Mouse (Mus musculus): ENCODE data around the gene 1110008P14Rik. TPM values are rescaled to one million over a fixed set of nuclear protein-coding genes. Genes with fewer than 3 reads are reported as not detected.
A peak's percentile ranks its signal among the peaks of the same experiment; 100 is the strongest.

The 1110008P14Rik gene
- polyA plus RNA-seq, 1 experiment from 2014 or later = 116 TPM

GRCm38 (mm10) chr2:32357710-32358109 lies 24.0 kb downstream of the 1110008P14Rik start:
- Histone ChIP-seq H3K27me3 (replicated peaks) (0 out of 2 replicates have a peak, but pooled peaks cover 3% of the 10 kb centered on the region), H3K36me3 (replicated peaks) (no peaks in the 10 kb centered on the region), H3K4me1 (peaks cover 23% of the 10 kb centered on the region), H3K4me2 (no peak overlapping the region), H3K27ac (no peak overlapping the region), H3K9me3 (no peaks in the 10 kb centered on the region), H3K4me3 (no peak overlapping the region), H3K9ac (no peak overlapping the region)
- WGBS = 77% methylated on average over 3 of the region's 3 CpGs
- no peak for ATAC-seq (replicated peaks)

DNA sequence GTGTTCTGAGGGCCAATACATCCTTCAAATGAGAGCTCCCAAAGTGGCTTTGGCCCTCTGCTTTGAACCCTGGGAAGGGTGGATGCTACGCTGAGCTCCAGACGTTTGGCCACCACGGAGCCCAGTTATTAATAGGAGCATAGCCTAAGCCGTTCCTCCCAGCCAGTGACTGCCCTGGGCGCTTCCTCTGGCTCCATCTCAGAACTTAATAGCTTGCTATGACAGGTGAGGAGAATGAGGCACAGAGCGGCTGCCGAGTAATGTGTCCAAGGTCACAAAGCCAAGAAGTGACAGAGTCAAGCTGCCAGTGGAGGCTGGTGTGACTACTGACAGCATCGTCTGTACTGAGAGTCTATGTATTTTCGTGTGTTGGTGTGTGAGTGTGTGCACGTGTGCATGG lies 25.5 kb downstream of the 1110008P14Rik start:
- H3K27ac ChIP-seq = no peak overlapping the region
- WGBS = 82% methylated on average over 10 of the region's 10 CpGs

GRCm38 (mm10) chr2:32354336-32354895 lies 27.3 kb downstream of the 1110008P14Rik start:
- Histone ChIP-seq H3K4me1 (peaks cover 32% of the 10 kb centered on the region), H3K9ac (no peak overlapping the region), H3K27ac (no peak overlapping the region), H3K9me3 (no peaks in the 10 kb centered on the region), H3K4me3 (no peak overlapping the region), H3K27me3 (replicated peaks) (no peaks in the 10 kb centered on the region), H3K36me3 (replicated peaks) (no peaks in the 10 kb centered on the region), H3K4me2 (no peak overlapping the region)
- WGBS = 85% methylated on average over 3 of the region's 3 CpGs
- ATAC-seq (replicated peaks) = no peak

More for the DNA sequence above, 25.5 kb downstream of the 1110008P14Rik start:
- Histone ChIP-seq H3K4me1 (peaks cover 22% of the 10 kb centered on the region), H3K9ac (no peak overlapping the region), H3K27me3 (replicated peaks) (no peaks in the 10 kb centered on the region), H3K9me3 (no peaks in the 10 kb centered on the region), H3K4me2 (no peak overlapping the region), H3K4me3 (no peak overlapping the region), H3K36me3 (replicated peaks) (no peaks in the 10 kb centered on the region)
- no peak for ATAC-seq (replicated peaks)

DNA sequence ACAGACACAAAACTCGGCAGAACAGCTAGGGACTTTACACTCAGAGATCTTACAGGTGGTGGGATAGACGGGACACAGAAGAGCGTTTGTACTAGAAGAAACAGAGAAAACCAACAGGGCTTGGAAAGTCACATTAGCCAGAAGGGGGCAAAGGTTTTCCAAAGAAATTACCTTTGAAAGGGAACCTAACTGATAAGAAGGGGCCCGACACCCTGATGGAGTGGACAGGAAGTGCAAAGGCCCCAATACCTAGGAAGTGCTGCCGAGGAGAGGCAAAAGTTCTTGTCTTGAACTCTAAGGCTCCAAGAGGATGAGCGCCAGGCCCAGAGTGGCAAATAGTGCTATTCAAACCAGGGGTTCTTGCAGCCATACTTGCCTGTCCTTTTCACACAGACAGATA lies 27.9 kb downstream of the 1110008P14Rik start:
- H3K4me2 ChIP-seq = 0 out of 2 replicates have a peak overlapping the region, but pooled peaks have one; percentile 57
- no peak overlapping the region for H3K4me3 ChIP-seq
- WGBS = 70% methylated on average over 6 of the region's 6 CpGs
- ATAC-seq (replicated peaks) = no peak
- no peaks in the 10 kb centered on the region for H3K27me3 ChIP-seq (replicated peaks)
- H3K36me3 ChIP-seq (replicated peaks) = no peaks in the 10 kb centered on the region
- H3K9ac ChIP-seq = no peak overlapping the region
- H3K9me3 ChIP-seq = no peaks in the 10 kb centered on the region
- H3K4me1 ChIP-seq = peaks cover 34% of the 10 kb centered on the region
- H3K27ac ChIP-seq = no peak overlapping the region

GRCm38 (mm10) chr2:32353007-32353542 lies 28.7 kb downstream of the 1110008P14Rik start, which contains the start of gene Dnm1:
Dnm1 (minus strand) TSS chr2:32353338.
- Histone ChIP-seq H3K4me3 (peak within 1 kb of the TSS; percentile 85), H3K4me1 (peaks cover 34% of the 10 kb centered on the region), H3K27me3 (replicated peaks) (no peaks in the 10 kb centered on the region), H3K27ac (peak within 1 kb of the TSS; percentile 97), H3K36me3 (replicated peaks) (no peaks in the 10 kb centered on the region), H3K9ac (peak within 1 kb of the TSS; percentile 96), H3K9me3 (no peaks in the 10 kb centered on the region), H3K4me2 (peak within 1 kb of the TSS; percentile 57)
- WGBS = under 1% methylated on average over 60 of the region's 63 CpGs
- ATAC-seq (replicated peaks) = peak; percentile 74

GRCm38 (mm10) chr2:32352151-32353006 lies 29.4 kb downstream of the 1110008P14Rik start, which contains the start of gene Ciz1:
Ciz1 (plus strand) TSS chr2:32352327.
- Histone ChIP-seq H3K36me3 (replicated peaks) (no peaks in the 10 kb centered on the region; the same call in 1 of the 2 replicates), H3K4me3 (peak within 1 kb of the TSS; percentile 85), H3K9ac (peak within 1 kb of the TSS; percentile 96), H3K27me3 (replicated peaks) (no peaks in the 10 kb centered on the region), H3K9me3 (no peaks in the 10 kb centered on the region), H3K27ac (peak within 1 kb of the TSS; percentile 97), H3K4me1 (peaks cover 34% of the 10 kb centered on the region), H3K4me2 (peak within 1 kb of the TSS; percentile 57)
- peak; percentile 75 for ATAC-seq (replicated peaks)
- under 1% methylated on average over 32 of the region's 52 CpGs for whole genome bisulfite sequencing

DNA sequence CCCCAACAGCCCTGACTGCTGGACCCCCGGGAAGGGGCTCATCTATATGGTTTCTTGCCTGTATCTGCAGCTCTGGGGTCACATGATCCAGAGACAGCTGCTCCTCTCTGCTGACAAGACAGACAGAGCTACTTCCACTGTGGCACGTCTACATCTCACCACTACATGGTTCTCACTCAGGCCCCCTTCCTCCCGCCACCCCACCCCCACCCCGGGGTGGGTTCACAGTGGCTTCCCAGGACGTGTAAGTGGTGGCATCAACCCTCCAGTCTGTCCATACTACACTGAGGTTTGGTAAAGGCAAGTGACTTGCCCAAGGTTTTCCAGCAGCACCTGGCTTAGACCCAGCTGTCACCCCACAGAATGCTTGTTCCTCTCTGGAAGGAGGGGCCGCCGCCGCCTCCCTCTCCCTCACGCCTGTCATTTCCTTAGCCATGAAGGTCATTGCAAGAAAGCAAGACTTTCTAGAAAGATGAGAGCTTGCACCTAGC lies 30.2 kb downstream of the 1110008P14Rik start:
- peak; percentile 14; the same call in 1 of the 2 replicates for ATAC-seq (replicated peaks)
- H3K27ac ChIP-seq = peak overlapping the region; percentile 97
- H3K27me3 ChIP-seq (replicated peaks) = no peaks in the 10 kb centered on the region
- H3K4me1 ChIP-seq = peaks cover 34% of the 10 kb centered on the region
- H3K36me3 ChIP-seq (replicated peaks) = no peaks in the 10 kb centered on the region; the same call in 1 of the 2 replicates
- H3K4me3 ChIP-seq = peak overlapping the region; percentile 85
- WGBS = 53% methylated on average over 9 of the region's 9 CpGs
- H3K9ac ChIP-seq = peak overlapping the region; percentile 96
- no peaks in the 10 kb centered on the region for H3K9me3 ChIP-seq
- peak overlapping the region; percentile 57 for H3K4me2 ChIP-seq

DNA sequence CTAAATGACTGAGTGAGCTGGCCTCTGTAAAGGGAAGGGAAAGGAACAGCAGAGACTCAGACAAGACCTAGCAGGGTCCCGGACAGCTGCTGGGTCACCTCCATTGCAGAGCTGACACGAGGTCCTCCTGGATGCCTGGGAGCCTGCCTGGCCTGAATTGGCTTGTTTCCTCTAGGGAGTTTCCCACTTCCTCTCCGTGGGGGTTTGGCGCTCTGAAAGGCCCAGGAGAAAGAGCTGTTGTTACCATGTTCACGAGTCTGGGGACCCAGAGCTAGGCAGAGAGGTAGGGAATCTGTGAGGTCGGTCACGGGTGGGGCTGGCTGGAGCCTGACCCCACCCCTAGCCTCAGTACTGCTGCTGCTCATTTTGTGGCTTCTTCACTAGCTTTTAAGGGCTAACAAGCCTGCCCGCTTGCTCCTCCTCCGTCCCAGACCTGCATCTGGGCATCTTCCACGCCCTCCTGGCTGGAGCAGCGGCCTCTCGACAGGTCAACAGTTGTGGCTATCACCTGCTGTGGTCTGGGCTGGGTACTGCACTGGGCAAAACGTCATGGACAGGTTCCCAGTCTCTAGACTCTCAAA lies 31.2 kb downstream of the 1110008P14Rik start:
- 60% methylated on average over 13 of the region's 13 CpGs for WGBS
- Histone ChIP-seq H3K4me3 (no peak overlapping the region; the same call in 1 of the 2 replicates), H3K4me2 (peak overlapping the region; percentile 57), H3K36me3 (replicated peaks) (no peaks in the 10 kb centered on the region; the same call in 1 of the 2 replicates), H3K9ac (peak overlapping the region; percentile 96; the same call in 1 of the 2 replicates), H3K27me3 (replicated peaks) (no peaks in the 10 kb centered on the region), H3K4me1 (peaks cover 34% of the 10 kb centered on the region), H3K27ac (no peak overlapping the region), H3K9me3 (no peaks in the 10 kb centered on the region)
- ATAC-seq (replicated peaks) = no peak

GRCm38 (mm10) chr2:32349625-32350255 lies 32.0 kb downstream of the 1110008P14Rik start:
- peaks cover 34% of the 10 kb centered on the region for H3K4me1 ChIP-seq
- 70% methylated on average over 8 of the region's 8 CpGs for WGBS

DNA sequence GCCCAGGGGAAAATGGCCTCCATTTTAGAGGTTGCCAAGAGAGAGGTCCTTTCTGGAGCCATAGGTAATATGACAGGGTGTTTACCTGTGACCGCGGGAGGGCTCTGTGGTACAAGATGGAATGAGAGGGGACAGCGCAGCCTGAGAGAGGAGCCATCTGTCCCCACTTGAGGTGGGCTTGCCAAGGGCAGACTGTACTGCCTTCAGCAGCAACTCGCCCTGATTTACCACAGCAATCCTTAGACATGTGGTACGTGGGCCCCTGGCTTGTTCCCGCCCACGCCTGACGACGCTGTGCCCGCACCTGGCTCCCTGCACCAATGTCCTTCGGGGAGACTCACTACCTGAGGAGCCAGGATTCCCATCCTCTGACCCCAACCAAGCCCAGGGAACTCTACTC lies 33.4 kb downstream of the 1110008P14Rik start:
- H3K27ac ChIP-seq = no peak overlapping the region
- 87% methylated on average over 11 of the region's 11 CpGs for WGBS
- H3K27me3 ChIP-seq (replicated peaks) = no peaks in the 10 kb centered on the region
- H3K4me3 ChIP-seq = no peak overlapping the region
- no peak overlapping the region for H3K9ac ChIP-seq
- H3K9me3 ChIP-seq = no peaks in the 10 kb centered on the region
- no peak overlapping the region for H3K4me2 ChIP-seq
- peaks cover 27% of the 10 kb centered on the region for H3K4me1 ChIP-seq
- H3K36me3 ChIP-seq (replicated peaks) = no peaks in the 10 kb centered on the region; the same call in 1 of the 2 replicates
- ATAC-seq (replicated peaks) = no peak

More at GRCm38 (mm10) chr2:32349625-32350255, 32.0 kb downstream of the 1110008P14Rik start:
- Histone ChIP-seq H3K9ac (no peak overlapping the region), H3K9me3 (no peaks in the 10 kb centered on the region), H3K4me3 (no peak overlapping the region), H3K36me3 (replicated peaks) (no peaks in the 10 kb centered on the region; the same call in 1 of the 2 replicates), H3K27ac (no peak overlapping the region), H3K4me2 (no peak overlapping the region), H3K27me3 (replicated peaks) (no peaks in the 10 kb centered on the region)
- no peak for ATAC-seq (replicated peaks)

DNA sequence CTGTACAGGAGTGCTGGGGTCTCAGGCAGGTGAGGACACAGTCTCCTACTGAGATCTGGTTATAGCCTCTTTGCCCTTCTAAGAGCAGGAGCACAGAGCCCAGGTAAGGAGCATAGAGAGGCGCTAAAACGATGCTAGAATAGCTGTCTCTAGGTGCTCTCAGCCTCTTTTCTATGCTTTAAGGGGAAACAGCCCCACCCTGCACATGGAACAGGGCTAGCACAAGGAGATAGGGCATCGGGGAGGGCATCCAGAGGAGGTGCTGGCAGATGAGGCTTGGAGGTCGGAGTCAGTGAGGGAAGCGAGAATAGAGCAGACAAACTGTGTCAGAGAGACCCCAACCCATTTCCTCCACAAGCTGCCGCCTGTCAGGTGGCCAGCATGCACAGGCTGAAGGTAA lies 34.7 kb downstream of the 1110008P14Rik start:
- Histone ChIP-seq H3K27me3 (replicated peaks) (no peaks in the 10 kb centered on the region), H3K9ac (no peak overlapping the region), H3K36me3 (replicated peaks) (no peaks in the 10 kb centered on the region; the same call in 1 of the 2 replicates), H3K4me3 (no peak overlapping the region), H3K9me3 (no peaks in the 10 kb centered on the region), H3K4me1 (peaks cover 36% of the 10 kb centered on the region), H3K27ac (no peak overlapping the region), H3K4me2 (no peak overlapping the region)
- 82% methylated on average over 6 of the region's 6 CpGs for WGBS
- ATAC-seq (replicated peaks) = no peak

All from midbrain, embryonic 15.5 days (tissue).